Mouse (Mus musculus) gastrocnemius, postnatal 10 days (tissue): ENCODE data around the gene Arhgef12. TPM values are rescaled to one million over a fixed set of nuclear protein-coding genes. Genes with fewer than 3 reads are reported as not detected.

Source experiments
- DNase-seq: peaks from one replicate; pipeline ENCODE4 v3.0.0; 2021; ENCODE audit warnings: mixed read lengths
- total RNA-seq, 2 experiments: library from RNA; stranded (reverse); gene quantifications; 2 replicates each; pipeline ENCODE4 v1.2.3; 2021

The Arhgef12 gene
- total RNA-seq, 2 experiments from 2014 or later: 49.6 to 54.5 TPM

GRCm38 (mm10) chr9:43076163-43076562, 30.9 kb downstream of the Arhgef12 start:
- DNase-seq: no peak

GRCm38 (mm10) chr9:43074611-43075010, 32.4 kb downstream of the Arhgef12 start:
- no peak for DNase-seq

GRCm38 (mm10) chr9:43071741-43072140, 35.3 kb downstream of the Arhgef12 start:
- no peak for DNase-seq

- DNase-seq: no peak
Observed at GRCm38 (mm10) chr9:43071176-43071575, 35.9 kb downstream of the Arhgef12 start.

GRCm38 (mm10) chr9:43070566-43070965, 36.5 kb downstream of the Arhgef12 start:
- no peak for DNase-seq

- DNase-seq: no peak
Observed at GRCm38 (mm10) chr9:43070153-43070552, 36.9 kb downstream of the Arhgef12 start.

GRCm38 (mm10) chr9:43067896-43068295, 39.1 kb downstream of the Arhgef12 start:
- no peak for DNase-seq

GRCm38 (mm10) chr9:43065231-43065630, 41.8 kb downstream of the Arhgef12 start:
- no peak for DNase-seq

- DNase-seq: no peak
Observed at GRCm38 (mm10) chr9:43061545-43061944, 45.5 kb downstream of the Arhgef12 start.

- no peak for DNase-seq
Observed at GRCm38 (mm10) chr9:43050391-43050790, 56.6 kb downstream of the Arhgef12 start.

- DNase-seq: no peak
Observed at GRCm38 (mm10) chr9:43044481-43044880, 62.6 kb downstream of the Arhgef12 start.

GRCm38 (mm10) chr9:43038466-43038865, 68.6 kb downstream of the Arhgef12 start:
- no peak for DNase-seq

GRCm38 (mm10) chr9:43035208-43035607, 71.8 kb downstream of the Arhgef12 start:
- DNase-seq: no peak

GRCm38 (mm10) chr9:43034273-43034672, 72.8 kb downstream of the Arhgef12 start:
- DNase-seq: no peak

- no peak for DNase-seq
Observed at GRCm38 (mm10) chr9:43027757-43028156, 79.3 kb downstream of the Arhgef12 start.

- DNase-seq: no peak
Observed at GRCm38 (mm10) chr9:43021515-43022251, 85.4 kb downstream of the Arhgef12 start.

GRCm38 (mm10) chr9:43019656-43020055, 87.4 kb downstream of the Arhgef12 start:
- DNase-seq: no peak

GRCm38 (mm10) chr9:43015786-43016185, 91.3 kb downstream of the Arhgef12 start:
- DNase-seq: no peak

GRCm38 (mm10) chr9:43015366-43015765, 91.7 kb downstream of the Arhgef12 start:
- no peak for DNase-seq

- DNase-seq: no peak
Observed at GRCm38 (mm10) chr9:43014886-43015285, 92.2 kb downstream of the Arhgef12 start.

GRCm38 (mm10) chr9:43012541-43012940, 94.5 kb downstream of the Arhgef12 start:
- no peak for DNase-seq

GRCm38 (mm10) chr9:43011061-43011460, 96.0 kb downstream of the Arhgef12 start:
- no peak for DNase-seq

GRCm38 (mm10) chr9:43003881-43004280, 103.2 kb downstream of the Arhgef12 start:
- DNase-seq: no peak

- no peak for DNase-seq
Observed at GRCm38 (mm10) chr9:43003017-43003416, 104.0 kb downstream of the Arhgef12 start.
